ENCODE assay signal across 9 mouse cellular contexts in the genomic region with DNA sequence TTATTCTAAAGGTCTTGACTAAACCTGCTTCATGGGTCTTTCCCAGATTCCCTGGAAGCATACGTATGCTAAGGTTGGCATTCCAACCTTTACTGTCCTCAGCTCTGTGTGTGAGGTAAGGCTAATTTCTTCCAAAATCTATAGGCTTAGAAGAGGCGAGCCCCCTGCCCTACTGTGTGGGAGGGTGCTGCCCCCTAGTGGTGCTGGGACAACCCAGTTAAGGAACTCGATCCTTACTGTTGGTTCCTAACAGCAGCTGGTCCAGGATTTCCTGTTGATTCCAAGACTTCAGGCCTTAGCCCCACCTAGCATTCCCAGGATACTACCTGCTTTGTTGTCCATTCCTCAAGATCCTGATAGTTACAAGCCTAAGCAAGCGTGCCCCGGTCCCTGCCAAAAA. TPM values are rescaled to one million over a fixed set of nuclear protein-coding genes. Genes with fewer than 3 reads are reported as not detected.
DNase-seq lines count a peak whose midpoint lies in the region; ATAC-seq and TF ChIP-seq lines count a peak whose summit lies in the region.
"Had no signal": no experiment of that assay in that cellular context is flagged by ENCODE, and none has a peak within 500 bp of the region (broad histone marks: within the 10 kb centered on the region; RNA-seq: fewer than 3 reads in every experiment).

No protein-coding gene starts in this region.

- DNase-seq in CD4-positive, CD25-positive, alpha-beta regulatory T cell, adult 2 months (ENCODE audit: low read depth, low spot score), result peak; percentile 78
- DNase-seq in Patski (ENCODE audit: low read depth, low spot score), result peak; percentile 15
- DNase-seq in cerebellum, postnatal 10 days, result peak; percentile 95 to 97
- DNase-seq in gastrocnemius, postnatal 25 days, result peak; percentile 31
- DNase-seq in kidney, postnatal 4 days, result peak; percentile 87 to 89
- DNase-seq in lung, postnatal 10 days, result peak; percentile 74
- peak; percentile 33 to 75 for DNase-seq in spleen, postnatal 10 days (ENCODE audit: low spot score in 2 of 2)

- peaks cover 43% of the 10 kb centered on the region for H3K27me3 ChIP-seq in Patski

- in situ Hi-C loops in Patski (cut with MboI; ENCODE audit: low pct_unique_long_range_greater_than_20kb), result loop anchor here (5.0 to 10.0 kb wide), 3 partner anchors 105 to 230 kb away; a partner anchor contains a TSS

- no peak for ATAC-seq in CD4-positive, CD25-positive, alpha-beta regulatory T cell, adult 4 months
- ATAC-seq in Patski, result no peak

- POLR2A ChIA-PET in Patski (lab: Charles Lee), result interaction anchor here (0.8 kb wide), 1 partner anchor 21 kb away, joined by 3 read pairs; no protein-coding TSS in a partner anchor

- CTCF ChIA-PET in Patski (lab: Charles Lee), result interaction anchor here (0.7 to 8.3 kb wide), 35 partner anchors 8 to 259 kb away, joined by 3 to 98 read pairs (median 4); a partner anchor contains a TSS

- TF ChIP-seq CTCF in Patski (IDR thresholded peaks at IDR 0.05), result no peak

RNA-seq across cellular contexts. Expression of a gene that starts 2.8 kb away (rescaled TPM):
- polyA plus RNA-seq in CD4-positive, CD25-positive, alpha-beta regulatory T cell, adult 4 months (2017; shearing (Covaris generic)), result not detected
- polyA plus RNA-seq in Patski (2021), result not detected
- total RNA-seq in gastrocnemius, postnatal 25 days (2021), result 10 to 100 TPM; 87.0 to 94.0 TPM
- polyA plus RNA-seq: limb, embryonic 12.5 days had no signal

RNA-seq across cellular contexts. Expression of a gene that starts 55.7 kb away (rescaled TPM):
- polyA plus RNA-seq in CD4-positive, CD25-positive, alpha-beta regulatory T cell, adult 4 months (2017; shearing (Covaris generic)), result not detected
- 25.5 TPM for polyA plus RNA-seq in Patski (2021)
- under 1 TPM; 0.41 to 0.46 TPM for total RNA-seq in gastrocnemius, postnatal 25 days (2021)

Comparison
In these comparisons a context has a peak if more than half of its experiments do, and no peak if none do; other contexts are left out.
1. DNase-seq: peak in every context shown above with its lines; median percentile 96 in cerebellum, postnatal 10 days; 88 in kidney, postnatal 4 days; 78 in CD4-positive, CD25-positive, alpha-beta regulatory T cell, adult 2 months; 74 in lung, postnatal 10 days; 54 in spleen, postnatal 10 days; 31 in gastrocnemius, postnatal 25 days; 15 in Patski.
2. RNA of a gene that starts 55.7 kb away (polyA plus RNA-seq): 25.5 TPM in Patski (single experiment); not detected in CD4-positive, CD25-positive, alpha-beta regulatory T cell, adult 4 months; every median in the first group is over 10 times any median in the second.